Mouse (Mus musculus) left cerebral cortex, adult 9 months (tissue): ENCODE results near the gene Mmd2.

Source experiments
- DNase-seq, 2 experiments: peaks; one replicate each; pipeline ENCODE4 v3.0.0; 2022; ENCODE audit warnings: low spot score in 2 of 2

Gene Mmd2

GRCm38 (mm10) chr5:142608259-142608988 lies at the start of gene Mmd2:
Gene Mmd2, minus strand, starts transcription at chr5:142608800.
- peak in 1 of 2 experiments; percentile 61 for DNase-seq

- no peak for DNase-seq
These were observed 43.7 kb upstream of the Mmd2 start for GRCm38 (mm10) chr5:142652266-142652665.

GRCm38 (mm10) chr5:142650794-142651497 lies 42.3 kb upstream of the Mmd2 start:
- DNase-seq, result no peak

DNA sequence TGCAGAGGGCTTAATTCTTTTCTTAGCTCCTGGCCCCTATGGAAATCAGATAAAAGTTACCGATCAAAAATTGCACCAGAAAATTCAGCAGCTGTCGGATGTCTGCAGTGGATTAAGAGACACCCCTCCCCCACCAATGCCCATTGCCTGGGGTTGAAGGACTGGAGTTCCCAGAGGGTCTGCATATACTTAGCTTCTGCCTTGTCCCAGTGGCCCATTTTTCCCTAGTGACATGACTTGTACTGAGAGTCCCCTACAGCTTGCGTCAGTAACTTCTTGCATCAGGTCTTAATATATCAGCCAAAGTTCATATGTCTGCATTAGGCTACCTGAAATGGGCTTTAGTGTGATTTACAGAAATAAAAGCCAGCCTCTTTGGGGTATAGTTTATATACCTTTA lies 41.8 kb upstream of the Mmd2 start:
- no peak for DNase-seq

GRCm38 (mm10) chr5:142649460-142650050 lies 41.0 kb upstream of the Mmd2 start:
- DNase-seq, result no peak

DNA sequence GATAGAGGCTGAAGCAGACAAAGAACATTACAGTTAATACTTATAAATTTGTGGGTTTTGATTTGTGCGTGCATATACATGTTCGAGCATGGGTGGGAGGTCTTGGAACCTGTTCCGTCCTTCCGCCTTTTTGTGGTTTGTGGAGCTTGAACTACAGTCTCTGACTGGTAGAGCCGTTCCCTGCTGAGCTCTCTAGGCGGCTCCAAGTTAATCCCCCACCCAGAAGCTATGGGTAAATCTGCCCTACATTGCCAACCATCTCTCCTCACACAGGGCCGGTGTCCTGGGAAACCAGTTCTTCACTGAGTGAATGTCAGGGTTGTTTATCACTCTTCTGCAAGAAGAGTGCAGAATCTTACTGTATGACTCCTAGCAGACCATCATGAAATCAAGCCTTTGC lies 39.6 kb upstream of the Mmd2 start:
- DNase-seq, result no peak

- DNase-seq, result no peak
These were observed 32.9 kb upstream of the Mmd2 start for GRCm38 (mm10) chr5:142641331-142642051.

DNA sequence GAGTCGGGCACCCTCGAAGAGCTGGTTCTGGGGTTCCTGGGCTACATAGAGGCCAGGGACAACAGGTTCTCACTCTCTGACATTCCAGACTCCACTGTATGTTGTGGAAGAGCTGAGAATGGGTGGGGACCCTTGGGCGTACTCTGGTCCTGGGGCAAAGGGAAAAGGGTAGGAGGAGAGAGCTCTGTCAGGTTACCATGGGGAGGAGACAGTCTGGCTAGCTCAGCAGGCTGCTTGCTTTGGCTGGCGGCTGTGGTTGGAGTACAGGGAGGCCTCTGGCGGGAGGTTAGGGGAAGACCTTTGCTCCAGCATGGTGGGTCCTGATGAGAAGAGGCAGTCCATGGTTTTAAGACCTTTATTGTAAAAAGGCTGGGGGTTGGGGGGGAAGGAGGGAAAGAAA lies 31.5 kb upstream of the Mmd2 start:
- no peak for DNase-seq

DNA sequence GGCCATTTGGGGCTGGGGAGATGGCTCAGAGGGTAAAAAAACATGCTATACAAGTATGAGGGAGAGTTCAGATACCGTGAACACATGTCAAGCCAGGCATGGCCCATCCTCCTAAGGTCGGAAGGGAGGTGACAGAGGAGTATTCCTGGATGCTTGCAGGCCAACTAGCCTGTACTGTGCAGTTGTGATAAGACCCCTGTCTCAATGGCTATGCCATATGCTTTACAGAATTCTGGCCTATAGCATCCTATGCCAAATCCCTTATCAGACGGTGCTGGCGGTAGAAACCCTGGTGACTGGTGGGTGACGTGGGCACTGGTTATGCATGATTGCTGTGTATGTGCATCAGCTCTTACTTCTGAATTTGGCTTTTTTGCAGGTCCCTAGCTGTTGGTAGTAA lies 29.2 kb upstream of the Mmd2 start:
- no peak for DNase-seq

DNA sequence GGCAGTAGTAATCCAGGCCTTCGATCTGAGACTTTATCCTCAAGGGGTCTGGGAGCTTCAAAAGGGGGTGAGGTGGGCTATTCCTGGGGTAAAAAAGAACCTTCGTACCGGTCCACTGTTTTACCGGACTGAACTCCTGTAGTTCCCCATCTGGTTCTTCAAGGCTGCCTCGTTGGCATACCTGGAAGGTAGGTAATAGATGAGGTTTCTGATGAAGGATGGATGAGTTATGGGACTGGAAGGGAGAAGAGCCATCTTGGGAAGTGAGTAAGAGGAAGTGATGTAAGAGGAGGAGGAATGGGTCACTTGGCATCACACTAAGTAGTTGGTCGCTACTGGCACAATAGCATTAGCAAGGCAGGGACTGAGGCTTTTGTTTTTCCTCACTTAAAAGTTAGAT lies 21.6 kb upstream of the Mmd2 start:
- DNase-seq, result no peak

DNA sequence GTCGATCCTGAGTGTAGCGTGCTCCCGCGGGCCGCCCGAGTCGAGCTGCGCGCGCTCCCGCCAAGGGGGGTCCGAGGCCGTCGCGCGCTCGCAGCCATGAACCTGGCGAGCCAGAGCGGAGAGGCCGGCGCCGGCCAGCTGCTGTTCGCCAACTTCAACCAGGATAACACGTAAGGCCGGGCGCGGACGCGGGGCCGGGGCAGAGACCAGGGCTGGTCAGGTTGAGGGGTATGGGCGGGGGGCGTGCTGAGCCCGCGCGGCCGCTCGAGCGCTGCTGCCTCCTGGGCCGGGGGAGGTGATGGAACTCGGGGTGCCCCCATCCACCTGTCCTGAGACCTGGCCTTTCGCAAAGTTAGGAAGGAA lies 21.0 kb upstream of the Mmd2 start:
- no peak for DNase-seq

GRCm38 (mm10) chr5:142628726-142629662 lies 20.4 kb upstream of the Mmd2 start:
- peak; percentile 89 to 97 for DNase-seq

- no peak for DNase-seq
These were observed 18.8 kb upstream of the Mmd2 start, which contains the start of gene Wipi2 for GRCm38 (mm10) chr5:142627398-142627797. Gene Wipi2, plus strand, starts transcription at chr5:142627698.

DNA sequence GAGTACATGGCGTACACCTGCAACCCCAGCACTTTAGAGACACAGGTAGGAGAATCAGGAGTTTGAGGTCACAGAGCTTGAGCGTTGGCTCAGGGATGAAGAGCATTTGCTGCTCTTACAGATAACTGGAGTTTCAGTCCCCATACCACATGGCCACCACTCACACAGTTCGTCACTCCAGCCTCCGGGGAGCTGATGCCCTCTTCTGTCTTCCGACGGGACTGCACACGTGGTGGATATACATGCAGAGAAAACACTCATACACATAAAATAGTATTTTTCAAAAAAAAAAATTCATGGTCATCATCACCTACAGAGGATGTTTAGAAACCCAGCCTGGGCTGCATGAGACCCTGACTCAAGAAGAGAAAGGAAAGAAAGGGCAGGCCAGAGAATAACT lies 14.5 kb upstream of the Mmd2 start:
- no peak for DNase-seq

DNA sequence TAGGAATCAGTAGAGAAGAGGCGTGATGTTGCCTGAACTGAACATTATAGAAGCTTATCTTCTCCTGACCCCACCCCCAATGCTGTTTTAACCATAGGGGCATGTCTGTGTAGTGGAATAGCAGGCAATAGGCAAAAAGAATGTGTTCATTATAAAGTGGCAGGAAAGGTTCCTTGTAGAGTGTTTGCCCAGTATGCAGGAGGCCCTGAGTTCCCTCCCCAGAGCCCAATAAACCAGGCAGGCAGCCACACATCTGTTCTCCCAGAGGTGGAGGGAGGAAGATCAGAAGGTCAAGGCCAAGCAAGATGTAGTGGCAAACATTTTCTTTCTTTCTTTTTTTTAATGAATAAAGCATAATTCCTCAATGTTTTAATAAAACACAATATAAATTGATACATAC lies 13.5 kb upstream of the Mmd2 start:
- no peak for DNase-seq

DNA sequence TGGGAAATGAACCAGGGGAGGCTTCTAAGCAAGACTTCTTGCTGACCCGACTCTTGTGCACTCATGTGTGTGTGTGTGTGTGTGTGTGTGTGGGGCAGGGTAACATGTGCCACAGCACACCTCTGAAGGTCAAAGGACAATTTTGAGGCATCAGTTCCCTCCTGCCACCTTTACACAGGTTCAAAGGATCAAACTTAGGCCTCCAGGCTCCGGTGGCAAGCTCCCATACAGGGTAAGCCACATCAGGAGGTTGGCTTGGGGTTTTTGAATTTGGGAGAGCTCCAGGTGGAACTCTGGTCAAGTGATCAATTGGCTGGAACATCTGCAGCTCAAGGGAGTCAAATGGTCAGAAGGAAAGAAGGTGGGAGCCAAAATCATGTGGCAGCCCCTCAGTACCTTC lies 12.8 kb upstream of the Mmd2 start:
- DNase-seq, result no peak

DNA sequence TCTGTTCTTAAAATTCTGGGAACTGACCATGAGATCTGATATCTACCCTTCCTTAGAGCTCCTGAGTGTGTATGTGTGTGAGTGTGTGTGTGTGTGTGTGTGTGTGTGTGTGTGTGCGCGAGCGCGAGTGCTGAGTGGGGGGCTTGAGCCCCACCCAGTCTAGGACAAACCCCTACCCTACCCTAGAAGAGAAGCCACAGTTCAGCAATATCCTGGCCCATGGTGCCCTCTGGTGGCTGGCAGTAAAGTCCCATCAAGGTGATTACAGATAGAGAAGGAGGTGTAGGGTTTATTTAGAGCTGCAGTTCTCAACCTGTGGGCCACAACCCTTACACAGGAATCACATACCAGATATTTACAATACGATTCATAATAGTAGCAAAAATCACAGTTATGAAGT lies 11.3 kb upstream of the Mmd2 start:
- DNase-seq, result peak in 1 of 2 experiments; percentile 62

DNA sequence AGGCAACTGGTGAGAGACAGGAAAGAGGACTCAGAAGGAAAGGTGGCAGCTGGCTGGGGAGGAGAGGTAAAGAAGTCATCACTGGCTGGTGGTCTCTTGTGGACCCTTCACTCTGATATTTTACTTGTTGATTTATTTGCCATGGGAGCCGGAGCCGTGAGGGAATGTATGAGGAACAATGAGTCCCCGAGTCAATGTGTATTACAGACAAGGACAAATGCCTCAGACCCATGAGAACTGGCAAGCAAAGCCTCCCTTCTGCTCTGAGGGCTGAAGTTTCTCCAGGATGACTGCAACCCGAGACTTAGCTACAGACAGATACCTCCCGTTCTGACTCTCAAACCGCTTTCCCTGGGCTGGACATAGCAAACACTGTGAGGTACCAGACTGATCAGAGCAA lies 7.7 kb upstream of the Mmd2 start:
- no peak for DNase-seq

GRCm38 (mm10) chr5:142615638-142616037 lies 7.0 kb upstream of the Mmd2 start:
- no peak for DNase-seq

GRCm38 (mm10) chr5:142614513-142614912 lies 5.9 kb upstream of the Mmd2 start:
- DNase-seq, result no peak

DNA sequence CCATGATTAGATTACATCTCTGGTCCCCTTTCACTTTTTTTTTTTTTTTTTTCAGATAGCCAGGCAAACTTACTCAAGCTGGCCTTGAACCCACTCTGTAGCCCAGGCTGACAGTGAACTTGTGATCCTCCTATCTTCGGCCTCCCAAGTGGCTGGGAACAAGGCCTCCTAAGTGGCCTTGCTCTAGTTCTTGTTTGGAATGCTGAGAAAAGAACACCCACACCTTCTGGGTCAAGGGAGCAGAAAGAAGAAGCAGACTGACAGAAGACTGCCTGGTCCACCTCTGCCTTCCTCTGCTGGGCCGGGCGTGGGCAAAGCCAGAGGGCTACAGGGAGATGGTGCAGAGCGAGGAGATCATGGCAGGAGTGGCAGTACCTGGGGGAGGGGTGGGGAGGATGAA lies 1.8 kb upstream of the Mmd2 start:
- DNase-seq, result no peak
